Mouse (Mus musculus): ENCODE results near the gene Aebp1. TPM values are rescaled to one million over a fixed set of nuclear protein-coding genes. Genes with fewer than 3 reads are reported as not detected.

The Aebp1 gene
- polyA plus RNA-seq (2014; fragmentation: Illumina TruSeq; extraction: RNeasy Lipid Tissue Mini Kit (QIAGEN cat#74804)): 13.1 TPM

DNA sequence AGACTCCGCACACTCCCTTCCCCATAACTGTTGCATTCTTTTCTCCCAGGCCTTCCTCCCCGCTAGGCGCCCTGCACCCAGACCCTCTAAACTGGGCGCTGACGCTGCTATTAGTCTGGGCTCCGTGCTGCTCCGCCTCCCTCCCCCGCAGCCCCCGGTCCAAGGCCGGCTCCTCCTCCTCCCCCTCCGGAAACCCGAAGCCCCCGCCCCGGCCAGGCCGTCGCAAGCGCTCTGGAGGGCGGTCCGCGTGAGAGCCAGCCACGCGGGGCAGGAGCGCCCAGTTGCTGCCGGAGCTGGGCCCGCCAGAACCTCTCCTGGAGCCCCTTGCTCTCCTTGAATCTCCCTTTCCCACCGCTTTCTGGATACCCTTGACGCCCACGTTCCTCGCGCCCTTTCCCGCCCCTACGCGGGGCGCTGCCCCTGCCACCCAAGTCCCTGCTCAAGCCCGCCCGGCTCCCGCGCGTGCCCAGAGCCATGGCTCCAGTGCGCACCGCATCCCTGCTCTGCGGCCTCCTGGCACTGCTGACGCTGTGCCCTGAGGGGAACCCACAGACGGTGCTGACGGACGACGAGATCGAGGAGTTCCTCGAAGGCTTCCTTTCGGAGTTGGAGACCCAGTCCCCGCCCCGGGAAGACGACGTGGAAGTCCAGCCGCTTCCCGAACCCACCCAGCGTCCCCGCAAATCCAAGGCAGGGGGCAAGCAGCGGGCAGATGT is at the start of gene Aebp1:
Gene Aebp1, plus strand, starts transcription at position 270 of the 716 bp plus-strand sequence.

DNA sequence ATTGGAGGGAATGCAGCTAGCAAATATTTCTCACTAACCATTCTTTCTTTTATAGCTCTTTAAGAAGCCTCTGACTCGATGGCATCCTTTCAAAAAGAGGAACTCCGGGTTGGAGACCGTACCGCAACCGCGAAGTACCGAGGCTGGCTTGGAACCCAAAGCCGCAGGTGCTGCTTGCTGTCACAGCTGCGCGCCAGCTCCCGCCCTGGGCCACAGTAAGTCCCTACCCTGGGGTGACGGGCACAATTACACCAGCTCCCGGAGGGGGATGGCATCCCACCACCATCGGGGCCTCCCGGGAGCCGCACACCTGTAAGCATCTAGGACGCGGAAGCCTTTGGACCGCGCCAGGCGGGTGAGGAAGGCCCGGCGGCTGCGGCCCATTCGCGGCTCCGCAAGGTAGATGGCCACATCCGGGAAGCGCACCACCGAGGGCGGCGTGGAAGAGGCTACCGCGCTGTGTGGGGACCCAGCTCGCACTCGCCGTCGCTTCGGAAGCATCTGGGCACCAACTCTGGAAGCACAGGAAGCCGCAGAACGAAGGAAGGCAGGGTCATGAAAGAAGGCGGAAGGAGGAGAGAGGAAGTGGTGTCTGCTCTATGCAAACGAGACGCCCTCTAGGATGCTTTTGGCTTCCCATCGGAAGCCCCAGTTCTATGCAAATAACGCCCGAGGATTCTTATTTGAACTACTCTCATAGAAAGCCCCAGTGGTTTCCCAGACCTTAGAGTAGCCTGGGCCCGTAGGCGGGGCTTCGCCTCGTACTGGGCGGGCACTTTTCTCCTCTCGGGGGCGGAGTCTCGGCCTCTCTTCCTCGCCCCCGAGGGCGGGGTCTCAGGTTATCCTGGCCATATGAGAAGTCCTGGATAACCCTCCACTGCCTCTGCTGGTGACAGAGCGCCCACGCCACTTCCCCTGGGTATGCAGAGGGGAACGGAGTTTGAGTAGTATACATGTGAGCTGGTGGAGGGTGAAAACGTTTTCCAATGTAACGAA is 24.2 kb upstream of the Aebp1 start, which contains the start of gene Polm:
Gene Polm, minus strand, starts transcription at position 766 of the 996 bp plus-strand sequence.

DNA sequence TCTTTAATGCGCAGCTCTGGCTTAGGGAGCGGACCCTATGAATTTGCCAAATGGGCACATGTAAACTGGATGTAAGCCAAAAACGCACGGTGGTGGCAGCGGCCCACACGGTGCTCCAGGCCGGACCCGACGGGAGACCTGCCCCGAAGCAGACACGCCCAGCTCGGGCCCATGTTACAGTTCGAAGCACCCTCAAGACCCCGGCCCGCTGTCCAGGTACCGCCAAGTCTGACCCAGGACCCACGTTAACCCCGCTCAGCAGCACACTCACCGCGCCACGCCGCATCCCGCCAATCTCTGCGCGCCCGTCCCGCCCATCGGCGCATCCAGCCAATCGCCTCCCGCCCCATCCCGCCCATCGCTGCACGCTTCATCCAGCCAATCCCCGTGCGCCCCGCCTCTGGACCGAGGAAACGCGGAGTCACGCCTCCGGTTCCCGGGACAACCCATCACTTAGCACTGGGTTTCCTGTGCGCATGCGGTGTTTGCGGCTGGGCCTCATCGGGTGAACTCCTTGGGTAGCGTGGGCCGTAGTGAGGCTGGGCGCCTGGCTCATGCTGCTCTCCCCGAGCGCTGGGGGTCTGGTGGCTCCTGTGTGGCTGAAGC is 16.3 kb downstream of the Aebp1 start, which contains the start of gene Pold2:
Gene Pold2, minus strand, starts transcription at position 372 of the 606 bp plus-strand sequence.

DNA sequence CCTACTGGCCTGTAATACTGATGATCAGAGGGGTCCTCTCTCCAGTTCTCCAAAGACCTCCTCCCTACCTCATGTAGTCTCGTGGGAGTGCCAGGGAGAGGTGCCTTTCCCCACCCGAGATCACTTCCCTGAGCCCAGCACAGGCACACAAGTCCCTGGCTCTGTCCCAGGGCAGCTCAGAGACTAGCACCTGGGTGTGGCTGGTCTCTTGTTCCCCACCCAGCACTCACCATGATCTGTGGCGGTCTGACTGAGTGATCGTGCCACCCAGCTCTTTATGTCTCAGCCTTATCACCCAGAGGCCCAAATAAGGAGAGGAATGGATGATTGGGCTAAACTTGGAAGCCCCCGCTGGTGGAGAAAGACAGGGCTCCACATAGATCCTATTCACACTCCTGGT is 36.8 kb downstream of the Aebp1 start, which contains the start of gene Myl7:
Gene Myl7, minus strand, starts transcription at position 252 of the 400 bp plus-strand sequence.

Other genes starting within 250 kb of the Aebp1 start
- gene Mrps24, start 146.3 kb upstream of the Aebp1 start, polyA plus RNA-seq (2014; fragmentation: Illumina TruSeq; extraction: RNeasy Lipid Tissue Mini Kit (QIAGEN cat#74804)): 5.3 TPM
- gene Urgcp, start 99.6 kb upstream of the Aebp1 start, polyA plus RNA-seq (2014; fragmentation: Illumina TruSeq; extraction: RNeasy Lipid Tissue Mini Kit (QIAGEN cat#74804)): 5.2 TPM
- gene Dbnl, start 73.5 kb upstream of the Aebp1 start, polyA plus RNA-seq (2014; fragmentation: Illumina TruSeq; extraction: RNeasy Lipid Tissue Mini Kit (QIAGEN cat#74804)): 2.4 TPM
- gene Pgam2, start 58.2 kb upstream of the Aebp1 start, polyA plus RNA-seq (2014; fragmentation: Illumina TruSeq; extraction: RNeasy Lipid Tissue Mini Kit (QIAGEN cat#74804)): not detected
- gene Polm, start 23.9 kb upstream of the Aebp1 start, polyA plus RNA-seq (2014; fragmentation: Illumina TruSeq; extraction: RNeasy Lipid Tissue Mini Kit (QIAGEN cat#74804)): 0.37 TPM
- 0.46 TPM for gene Pold2, start 16.3 kb downstream of the Aebp1 start, polyA plus RNA-seq (2014; fragmentation: Illumina TruSeq; extraction: RNeasy Lipid Tissue Mini Kit (QIAGEN cat#74804))
- gene Myl7, start 36.8 kb downstream of the Aebp1 start, polyA plus RNA-seq (2014; fragmentation: Illumina TruSeq; extraction: RNeasy Lipid Tissue Mini Kit (QIAGEN cat#74804)): not detected
- gene Gck, start 88.1 kb downstream of the Aebp1 start, polyA plus RNA-seq (2014; fragmentation: Illumina TruSeq; extraction: RNeasy Lipid Tissue Mini Kit (QIAGEN cat#74804)): not detected
- gene Ykt6, start 93.7 kb downstream of the Aebp1 start, polyA plus RNA-seq (2014; fragmentation: Illumina TruSeq; extraction: RNeasy Lipid Tissue Mini Kit (QIAGEN cat#74804)): 40.7 TPM
- gene Camk2b, start 204.4 kb downstream of the Aebp1 start, polyA plus RNA-seq (2014; fragmentation: Illumina TruSeq; extraction: RNeasy Lipid Tissue Mini Kit (QIAGEN cat#74804)): 0.17 TPM

Measured in ovary, adult 10 weeks (tissue).